Mouse (Mus musculus) monocyte, adult 2 months (primary cell): ENCODE results near the gene Aebp2.
"Not testable (repeated sequence)": the region's sequence is repeated elsewhere in the genome, so short reads cannot be mapped to it uniquely, and the experiment has no call there.

ENCODE experiments used
- DNase-seq, 2 experiments: peaks; one replicate each; pipeline ENCODE4 v3.0.0; 2022; ENCODE audit warnings: low spot score in 2 of 2, low read depth in 1 of 2

The Aebp2 gene

GRCm38 (mm10) chr6:140646892-140647291 is 24.4 kb downstream of the Aebp2 start:
- no peak for DNase-seq

GRCm38 (mm10) chr6:140649812-140650211 is 27.3 kb downstream of the Aebp2 start:
- no peak for DNase-seq

- no peak for DNase-seq
Measured at GRCm38 (mm10) chr6:140651923-140652322, 29.5 kb downstream of the Aebp2 start.

GRCm38 (mm10) chr6:140655451-140655850 is 33.0 kb downstream of the Aebp2 start:
- DNase-seq: no peak

GRCm38 (mm10) chr6:140656991-140657390 is 34.5 kb downstream of the Aebp2 start:
- no peak for DNase-seq

GRCm38 (mm10) chr6:140657920-140658522 is 35.6 kb downstream of the Aebp2 start:
- DNase-seq: no peak

- no peak for DNase-seq
Measured at GRCm38 (mm10) chr6:140661111-140661510, 38.6 kb downstream of the Aebp2 start.

GRCm38 (mm10) chr6:140661777-140662176 is 39.3 kb downstream of the Aebp2 start:
- no peak for DNase-seq

GRCm38 (mm10) chr6:140662290-140662689 is 39.8 kb downstream of the Aebp2 start:
- DNase-seq: no peak

- not testable (repeated sequence) for DNase-seq
Measured at GRCm38 (mm10) chr6:140662697-140663096, 40.2 kb downstream of the Aebp2 start.

- no peak for DNase-seq
Measured at GRCm38 (mm10) chr6:140664611-140665010, 42.1 kb downstream of the Aebp2 start.

- DNase-seq: no peak
Measured at GRCm38 (mm10) chr6:140666486-140667240, 44.2 kb downstream of the Aebp2 start.

GRCm38 (mm10) chr6:140667289-140667906 is 44.9 kb downstream of the Aebp2 start:
- DNase-seq: no peak

GRCm38 (mm10) chr6:140674414-140674813 is 52.0 kb downstream of the Aebp2 start:
- DNase-seq: no peak

- no peak for DNase-seq
Measured at GRCm38 (mm10) chr6:140676094-140676493, 53.6 kb downstream of the Aebp2 start.

GRCm38 (mm10) chr6:140677041-140677440 is 54.6 kb downstream of the Aebp2 start:
- no peak for DNase-seq

- DNase-seq: no peak
Measured at GRCm38 (mm10) chr6:140677960-140678359, 55.5 kb downstream of the Aebp2 start.

GRCm38 (mm10) chr6:140678658-140679271 is 56.3 kb downstream of the Aebp2 start:
- peak; percentile 6 to 11 for DNase-seq

- DNase-seq: no peak
Measured at GRCm38 (mm10) chr6:140680713-140681112, 58.2 kb downstream of the Aebp2 start.

GRCm38 (mm10) chr6:140682829-140683228 is 60.4 kb downstream of the Aebp2 start:
- no peak for DNase-seq

- no peak for DNase-seq
Measured at GRCm38 (mm10) chr6:140684403-140684802, 61.9 kb downstream of the Aebp2 start.
